Mouse (Mus musculus): Measurements from ENCODE around the gene Gas7.

Gene Gas7

GRCm38 (mm10) chr11:67694703-67695376 lies 239.6 kb downstream of the Gas7 start, which contains the start of gene Rcvrn:
Gene Rcvrn (plus strand): TSS chr11:67695326.
- DNase-seq (ENCODE audit: low read depth, low spot score), result no peak

GRCm38 (mm10) chr11:67712976-67713375 lies 257.7 kb downstream of the Gas7 start:
- no peak for DNase-seq (ENCODE audit: low read depth, low spot score)

GRCm38 (mm10) chr11:67715382-67715781 lies 260.1 kb downstream of the Gas7 start:
- DNase-seq (ENCODE audit: low read depth, low spot score), result no peak

GRCm38 (mm10) chr11:67721485-67721884 lies 266.2 kb downstream of the Gas7 start:
- no peak for DNase-seq (ENCODE audit: low read depth, low spot score)

GRCm38 (mm10) chr11:67722399-67723156 lies 267.3 kb downstream of the Gas7 start:
- peak; percentile 10 for DNase-seq (ENCODE audit: low read depth, low spot score)

- no peak for DNase-seq (ENCODE audit: low read depth, low spot score)
These were observed 268.2 kb downstream of the Gas7 start for GRCm38 (mm10) chr11:67723231-67724013.

- no peak for DNase-seq (ENCODE audit: low read depth, low spot score)
These were observed 271.9 kb downstream of the Gas7 start for GRCm38 (mm10) chr11:67727095-67727494.

- DNase-seq (ENCODE audit: low read depth, low spot score), result no peak
These were observed 273.5 kb downstream of the Gas7 start for GRCm38 (mm10) chr11:67728726-67729125.

- DNase-seq (ENCODE audit: low read depth, low spot score), result no peak
These were observed 275.8 kb downstream of the Gas7 start for GRCm38 (mm10) chr11:67731056-67731455.

- DNase-seq (ENCODE audit: low read depth, low spot score), result no peak
These were observed 278.5 kb downstream of the Gas7 start for GRCm38 (mm10) chr11:67733726-67734125.

- DNase-seq (ENCODE audit: low read depth, low spot score), result no peak
These were observed 279.4 kb downstream of the Gas7 start for GRCm38 (mm10) chr11:67734597-67734996.

- DNase-seq (ENCODE audit: low read depth, low spot score), result no peak
These were observed 283.1 kb downstream of the Gas7 start for GRCm38 (mm10) chr11:67738345-67738744.

Measured in R1 (cell line).